Mouse (Mus musculus): Measurements from ENCODE around the gene Ly75.
A peak's percentile ranks its signal among the peaks of the same experiment; 100 is the strongest.

DNA sequence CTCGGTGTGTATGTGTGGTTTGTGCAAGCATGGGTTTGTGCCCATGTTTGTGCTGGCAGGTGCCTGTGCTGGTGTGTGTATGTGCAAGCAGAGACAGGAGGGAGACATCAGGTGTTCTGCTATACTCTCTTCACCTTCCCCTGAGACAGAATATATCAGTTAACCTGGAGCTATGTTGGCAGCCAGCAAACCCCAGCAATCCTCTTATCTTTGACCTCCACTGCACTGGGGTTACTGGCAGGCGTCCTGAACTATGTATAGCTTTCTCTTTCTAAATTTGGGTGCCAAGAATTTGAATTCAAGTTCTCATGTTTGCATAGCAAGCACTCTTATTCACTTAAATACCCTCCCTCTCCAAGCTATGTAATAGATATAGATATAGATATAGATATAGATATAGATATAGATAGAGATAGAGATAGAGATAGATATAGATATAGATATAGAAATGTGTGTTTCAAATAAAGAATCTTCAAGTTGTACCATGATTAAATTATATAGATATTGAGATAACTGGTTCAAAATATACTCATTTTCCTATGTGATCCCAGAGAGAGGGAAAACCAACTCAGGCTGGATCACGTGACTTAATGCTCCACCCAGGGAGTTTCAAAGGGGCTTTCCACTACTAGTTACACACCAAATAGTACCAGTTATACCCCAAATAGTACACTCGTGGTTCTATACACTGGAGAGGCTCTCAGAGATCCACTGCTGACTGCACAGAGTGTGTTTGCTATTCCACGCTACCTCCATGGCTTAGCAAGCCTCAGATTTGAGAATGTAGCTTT is 17.1 kb downstream of the Ly75 start:
- TF ChIP-seq CTCF (IDR thresholded peaks at IDR 0.05 in 2 of 3, conservative IDR thresholded peaks at IDR 0.05 in 1 of 3; ENCODE audit: control insufficient read depth in 1 of 3, insufficient read depth in 1 of 3, low read depth in 2 of 3, low read length in 3 of 3, poor library complexity in 1 of 3, severe bottlenecking in 1 of 3) (no peak), EP300 (IDR thresholded peaks at IDR 0.05; ENCODE audit: low read depth in 1 of 2, low read length in 2 of 2) (peak in 1 of 2 experiments; percentile 28; a peak in 1 of 4 replicates), ZNF384 (IDR thresholded peaks at IDR 0.05; ENCODE audit: low read depth, low read length) (no peak), TAL1 (IDR thresholded peaks at IDR 0.05; ENCODE audit: low read length) (no peak), CHD1 (IDR thresholded peaks at IDR 0.05; ENCODE audit: low read depth, low read length) (no peak), TBP (IDR thresholded peaks at IDR 0.05; ENCODE audit: low read depth, low read length) (no peak), E2F4 (IDR thresholded peaks at IDR 0.05; ENCODE audit: borderline replicate concordance, low read depth, low read length) (no peak), POLR2A (IDR thresholded peaks at IDR 0.05; ENCODE audit: control insufficient read depth in 1 of 2, insufficient read depth in 1 of 2, low read depth in 1 of 2, low read length in 2 of 2, poor library complexity in 1 of 2) (no peak), MXI1 (IDR thresholded peaks at IDR 0.05; ENCODE audit: low read depth, low read length) (no peak), SIN3A (IDR thresholded peaks at IDR 0.05; ENCODE audit: low read length) (no peak), MAX (IDR thresholded peaks at IDR 0.05; ENCODE audit: low read length) (no peak), HCFC1 (IDR thresholded peaks at IDR 0.05; ENCODE audit: low read depth, low read length) (no peak), MEF2A (IDR thresholded peaks at IDR 0.05; ENCODE audit: extremely low read depth, insufficient replicate concordance, low read depth, low read length, poor library complexity, severe bottlenecking) (peak; percentile 93; the same call in 1 of the 2 replicates), MAFK (IDR thresholded peaks at IDR 0.05; ENCODE audit: borderline replicate concordance, low read depth, low read length) (no peak)

Data from MEL (cell line).